Mouse (Mus musculus) heart, embryonic 15.5 days (tissue): ENCODE measurements around the gene Rpl14. TPM values are rescaled to one million over a fixed set of nuclear protein-coding genes. Genes with fewer than 3 reads are reported as not detected.

ENCODE experiments used
- ATAC-seq: fragments of 200-750 bp; cut with Nextera tagmentation; replicated peaks from 2 replicates; pipeline ENCODE4 v1.8.0; 2017; ENCODE audit warnings: low read depth, moderate TSS enrichment; ENCODE audit not compliant: insufficient number of reproducible peaks, insufficient read depth, low FRiP score
- H3K27ac ChIP-seq: fragments of 300-500 bp; sonication (generic); 2 replicates; pipeline ENCODE4 v1.5.1; 2015; ENCODE audit warnings: mild to moderate bottlenecking, inconsistent platforms
- H3K27me3 ChIP-seq: fragments of 300-500 bp; sonication (generic); 2 replicates; pipeline ENCODE4 v1.6.1; 2015; ENCODE audit warnings: inconsistent platforms
- H3K36me3 ChIP-seq: fragments of 300-500 bp; sonication (generic); 2 replicates; pipeline ENCODE4 v1.6.1; 2015; ENCODE audit warnings: mild to moderate bottlenecking, inconsistent platforms
- H3K4me1 ChIP-seq: fragments of 300-500 bp; sonication (generic); replicated peaks from 2 replicates; pipeline ENCODE4 v1.6.1; 2015; ENCODE audit warnings: inconsistent platforms
- H3K4me2 ChIP-seq: fragments of 300-500 bp; sonication (generic); 2 replicates; pipeline ENCODE4 v1.6.1; 2015; ENCODE audit warnings: inconsistent platforms, mild to moderate bottlenecking, moderate library complexity
- H3K4me3 ChIP-seq: fragments of 300-500 bp; sonication (generic); 2 replicates; pipeline ENCODE4 v1.5.1; 2015; ENCODE audit warnings: mild to moderate bottlenecking, inconsistent platforms
- H3K9ac ChIP-seq: fragments of 300-500 bp; sonication (generic); 2 replicates; pipeline ENCODE4 v1.6.1; 2015; ENCODE audit warnings: mild to moderate bottlenecking, inconsistent platforms
- H3K9me3 ChIP-seq: fragments of 300-500 bp; sonication (generic); replicated peaks from 2 replicates; pipeline ENCODE4 v1.6.1; 2016; ENCODE audit warnings: inconsistent platforms
- WGBS: fragments of 180-500 bp; shearing (Covaris S2); methylation state at CpG from one replicate; pipeline ENCODE4 v1.1.7; 2015; ENCODE audit warnings: mixed read lengths; 5-methylcytosine and 5-hydroxymethylcytosine counted together
- polyA plus RNA-seq: library from polyadenylated mRNA; unstranded; fragments of >200 nt; fragmentation: Nextera tagmentation; extraction: Ambion mirVana; gene quantifications from 2 replicates; pipeline ENCODE4 v1.2.1, GENCODE M21; 2015

The Rpl14 gene
- polyA plus RNA-seq, 1 experiment from 2014 or later: 402 TPM

DNA sequence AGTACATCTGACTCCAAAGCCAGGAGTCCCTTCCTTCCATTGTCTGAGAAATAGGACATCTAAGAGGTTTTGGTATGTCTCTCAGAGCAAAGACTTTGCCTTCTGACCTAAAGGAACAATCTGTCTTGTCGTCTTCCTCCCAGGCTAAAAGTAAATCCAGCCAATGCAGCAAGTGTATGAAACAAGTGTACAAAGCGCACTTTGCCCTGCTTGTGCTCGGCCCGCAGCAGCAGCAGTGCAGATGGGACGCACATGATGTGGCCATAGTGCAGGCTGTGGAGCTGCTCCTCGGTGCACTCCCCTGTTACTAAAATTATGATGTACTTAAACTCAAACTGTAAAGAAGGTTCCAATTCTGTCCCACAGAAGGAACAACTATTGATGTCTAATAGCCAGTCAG is 46.9 kb downstream of the Rpl14 start:
- no peak for ATAC-seq
- Histone ChIP-seq H3K27me3 (peaks cover 11% of the 10 kb centered on the region; the same call in 1 of the 2 replicates), H3K9ac (no peak overlapping the region), H3K9me3 (0 out of 2 replicates have a peak, but pooled peaks cover 6% of the 10 kb centered on the region), H3K4me1 (peaks cover 8% of the 10 kb centered on the region), H3K36me3 (no peaks in the 10 kb centered on the region), H3K4me2 (no peak overlapping the region), H3K4me3 (no peak overlapping the region), H3K27ac (no peak overlapping the region)
- 82% methylated on average over 6 of the region's 6 CpGs for WGBS

DNA sequence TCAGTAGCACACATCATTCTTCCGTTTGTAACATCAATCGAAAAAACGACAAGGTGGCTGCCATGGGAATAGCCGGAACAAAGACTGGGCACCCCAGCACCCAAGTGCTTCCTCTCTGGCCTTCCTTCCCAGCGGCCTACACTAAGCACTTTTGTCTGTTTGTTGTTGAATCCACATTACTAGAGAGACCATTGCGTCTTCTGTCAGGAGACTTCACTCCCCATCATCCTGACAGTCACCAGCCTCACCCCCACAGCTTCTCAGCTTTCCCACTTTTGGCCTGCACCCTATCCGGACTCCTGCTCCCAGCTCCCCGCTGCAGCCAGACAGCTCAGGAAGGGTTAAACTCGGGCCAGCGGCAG is 48.1 kb downstream of the Rpl14 start:
- H3K9me3 ChIP-seq: 0 out of 2 replicates have a peak, but pooled peaks cover 6% of the 10 kb centered on the region
- H3K27ac ChIP-seq: no peak overlapping the region
- H3K9ac ChIP-seq: peak overlapping the region; percentile 36; the same call in 1 of the 2 replicates
- H3K4me2 ChIP-seq: peak overlapping the region; percentile 68
- H3K36me3 ChIP-seq: no peaks in the 10 kb centered on the region
- H3K4me3 ChIP-seq: peak overlapping the region; percentile 36
- WGBS: 20% methylated on average over 10 of the region's 10 CpGs
- H3K27me3 ChIP-seq: peaks cover 11% of the 10 kb centered on the region; the same call in 1 of the 2 replicates
- ATAC-seq: no peak
- H3K4me1 ChIP-seq: peaks cover 8% of the 10 kb centered on the region

DNA sequence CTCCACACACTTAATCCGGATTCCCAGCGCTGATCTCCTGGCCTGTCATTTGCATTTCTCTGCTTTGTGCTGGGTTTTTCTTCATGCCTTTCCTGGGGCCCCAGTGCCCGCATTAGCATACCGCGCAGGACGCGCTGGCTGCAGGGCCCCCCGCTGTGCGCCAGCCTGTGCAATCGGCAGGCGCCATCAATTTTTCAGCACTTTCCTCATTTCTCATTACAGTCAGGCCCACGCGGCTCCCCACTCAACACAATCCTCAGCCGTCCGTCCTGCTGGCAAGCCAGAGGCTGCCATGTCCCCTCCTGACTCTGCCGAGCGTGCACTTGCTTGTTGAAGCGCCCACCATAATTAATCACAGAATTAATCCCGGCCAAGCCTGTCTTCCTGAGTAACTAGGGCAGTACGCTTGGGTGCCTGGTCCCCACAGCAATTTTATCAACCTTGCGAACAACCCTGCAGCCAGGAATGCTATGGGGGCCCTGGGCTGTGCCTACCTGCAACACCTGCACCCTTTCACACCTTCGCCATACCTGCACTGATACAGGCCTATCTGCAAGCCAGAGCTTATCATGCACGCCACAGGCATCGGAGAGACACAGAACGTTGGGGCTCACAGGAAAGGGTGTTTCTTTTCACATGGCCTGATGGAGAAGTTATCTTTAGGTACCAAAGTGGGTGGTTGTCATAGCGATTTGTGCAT is 48.6 kb downstream of the Rpl14 start:
- peaks cover 8% of the 10 kb centered on the region for H3K4me1 ChIP-seq
- H3K27ac ChIP-seq: no peak overlapping the region
- H3K27me3 ChIP-seq: peaks cover 11% of the 10 kb centered on the region; the same call in 1 of the 2 replicates
- no peaks in the 10 kb centered on the region for H3K36me3 ChIP-seq
- H3K9me3 ChIP-seq: peaks cover 6% of the 10 kb centered on the region; the same call in 1 of the 2 replicates
- H3K9ac ChIP-seq: peak overlapping the region; percentile 36; the same call in 1 of the 2 replicates
- H3K4me2 ChIP-seq: peak overlapping the region; percentile 68
- peak overlapping the region; percentile 36 for H3K4me3 ChIP-seq
- WGBS: 10% methylated on average over 26 of the region's 26 CpGs
- ATAC-seq: no peak

DNA sequence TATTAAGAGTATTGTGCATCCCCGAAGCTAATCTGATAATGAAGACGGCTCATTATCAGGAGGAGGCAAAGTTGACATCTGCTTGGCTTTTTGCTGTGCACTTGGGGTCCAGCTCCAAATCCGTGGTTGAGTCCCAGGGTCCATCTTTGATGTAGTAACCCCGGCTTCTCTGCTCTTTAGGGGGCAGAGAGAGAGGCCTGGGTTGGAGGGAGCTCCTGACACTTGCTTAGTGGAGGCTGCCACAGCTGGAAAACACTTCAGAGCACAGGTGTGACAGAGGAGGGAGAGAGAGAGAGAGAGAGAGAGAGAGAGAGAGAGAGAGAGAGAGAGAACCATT is 49.1 kb downstream of the Rpl14 start:
- H3K27ac ChIP-seq: no peak overlapping the region
- H3K9me3 ChIP-seq: peaks cover 9% of the 10 kb centered on the region; the same call in 1 of the 2 replicates
- ATAC-seq: no peak
- H3K9ac ChIP-seq: no peak overlapping the region
- no peaks in the 10 kb centered on the region for H3K36me3 ChIP-seq
- H3K4me3 ChIP-seq: no peak overlapping the region
- 33% methylated on average over 4 of the region's 4 CpGs for WGBS
- no peak overlapping the region for H3K4me2 ChIP-seq
- H3K4me1 ChIP-seq: peaks cover 8% of the 10 kb centered on the region
- peaks cover 11% of the 10 kb centered on the region; the same call in 1 of the 2 replicates for H3K27me3 ChIP-seq

Other genes with a start within 250 kb of the Rpl14 start
- 120 and 133 TPM in 2 replicates for gene Eif1b, start 79.2 kb upstream of the Rpl14 start, polyA plus RNA-seq
- gene Entpd3, start 31.6 kb upstream of the Rpl14 start, polyA plus RNA-seq: 0.23 and 0.77 TPM in 2 replicates